Mouse (Mus musculus) cerebellum, adult 11-12 months (tissue): Measurements from ENCODE around the gene Rccd1.
"Not testable (repeated sequence)": the region's sequence is repeated elsewhere in the genome, so short reads cannot be mapped to it uniquely, and the experiment has no call there.

ENCODE experiments used
- DNase-seq: peaks from one replicate; pipeline ENCODE4 v3.0.0; 2022

The Rccd1 gene

GRCm38 (mm10) chr7:80343270-80344018 is 19.2 kb upstream of the Rccd1 start:
- peak; percentile 60 for DNase-seq

GRCm38 (mm10) chr7:80342858-80343257 is 18.6 kb upstream of the Rccd1 start, which contains the start of gene Hddc3:
Hddc3 (plus strand) TSS chr7:80343104.
- peak; percentile 92 for DNase-seq

GRCm38 (mm10) chr7:80341793-80342192 is 17.5 kb upstream of the Rccd1 start:
- DNase-seq = no peak

- peak; percentile 78 for DNase-seq
Observed at GRCm38 (mm10) chr7:80340793-80341192, 16.5 kb upstream of the Rccd1 start, which contains the start of gene Unc45a. Unc45a (minus strand) TSS chr7:80341005.

- peak; percentile 98 for DNase-seq
Observed at GRCm38 (mm10) chr7:80339793-80340628, 15.8 kb upstream of the Rccd1 start.

GRCm38 (mm10) chr7:80339371-80339770 is 15.1 kb upstream of the Rccd1 start:
- DNase-seq = peak; percentile 65

GRCm38 (mm10) chr7:80336932-80337331 is 12.7 kb upstream of the Rccd1 start:
- DNase-seq = no peak

- no peak for DNase-seq
Observed at GRCm38 (mm10) chr7:80334848-80335247, 10.6 kb upstream of the Rccd1 start.

- DNase-seq = no peak
Observed at GRCm38 (mm10) chr7:80331433-80331832, 7.2 kb upstream of the Rccd1 start.

GRCm38 (mm10) chr7:80330278-80330677 is 6.0 kb upstream of the Rccd1 start:
- peak; percentile 70 for DNase-seq

- DNase-seq = peak; percentile 58
Observed at GRCm38 (mm10) chr7:80326076-80326475, 1.8 kb upstream of the Rccd1 start.

GRCm38 (mm10) chr7:80325292-80325868 is 1.1 kb upstream of the Rccd1 start:
- peak; percentile 58 for DNase-seq

- not testable (repeated sequence) for DNase-seq
Observed at GRCm38 (mm10) chr7:80324816-80325119, 514 bp upstream of the Rccd1 start.

- peak; percentile 27 for DNase-seq
Observed at GRCm38 (mm10) chr7:80323336-80323735, 918 bp downstream of the Rccd1 start.

GRCm38 (mm10) chr7:80319846-80320496 is 4.3 kb downstream of the Rccd1 start:
- DNase-seq = peak; percentile 48

- no peak for DNase-seq
Observed at GRCm38 (mm10) chr7:80318670-80319069, 5.6 kb downstream of the Rccd1 start.

GRCm38 (mm10) chr7:80317439-80318115 is 6.7 kb downstream of the Rccd1 start:
- no peak for DNase-seq

GRCm38 (mm10) chr7:80315733-80316132 is 8.5 kb downstream of the Rccd1 start:
- DNase-seq = no peak

GRCm38 (mm10) chr7:80310771-80311170 is 13.5 kb downstream of the Rccd1 start:
- DNase-seq = no peak

GRCm38 (mm10) chr7:80307766-80308165 is 16.5 kb downstream of the Rccd1 start:
- DNase-seq = no peak

- DNase-seq = no peak
Observed at GRCm38 (mm10) chr7:80301522-80301921, 22.7 kb downstream of the Rccd1 start.

- DNase-seq = no peak
Observed at GRCm38 (mm10) chr7:80299568-80299967, 24.7 kb downstream of the Rccd1 start.

GRCm38 (mm10) chr7:80298754-80299153 is 25.5 kb downstream of the Rccd1 start:
- no peak for DNase-seq
